Mouse (Mus musculus): ENCODE results near the gene Cd207.
"Not testable (repeated sequence)": the region's sequence is repeated elsewhere in the genome, so short reads cannot be mapped to it uniquely, and the experiment has no call there.

The Cd207 gene

GRCm38 (mm10) chr6:83696684-83697083, 19.0 kb upstream of the Cd207 start:
- no peak for DNase-seq

DNA sequence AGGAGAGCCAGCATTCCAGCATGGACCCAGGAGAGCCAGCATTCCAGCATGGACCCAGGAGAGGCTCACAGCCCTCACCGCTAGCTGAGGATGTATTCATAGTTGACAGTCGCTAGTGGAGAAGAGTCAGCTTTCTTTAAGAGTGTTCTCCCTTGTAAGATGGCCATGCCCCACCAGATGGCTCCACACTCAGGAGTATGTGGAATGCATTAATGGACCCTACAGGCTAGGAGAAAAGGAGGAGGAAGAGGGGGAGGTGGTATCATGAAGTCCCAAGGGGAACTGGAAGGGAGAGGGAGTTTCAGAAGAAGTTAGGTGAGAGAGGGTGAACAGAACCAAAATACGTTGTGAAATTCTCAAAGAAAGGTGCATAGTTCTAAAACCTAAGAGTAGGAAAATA, 18.1 kb upstream of the Cd207 start:
- DNase-seq: no peak

DNA sequence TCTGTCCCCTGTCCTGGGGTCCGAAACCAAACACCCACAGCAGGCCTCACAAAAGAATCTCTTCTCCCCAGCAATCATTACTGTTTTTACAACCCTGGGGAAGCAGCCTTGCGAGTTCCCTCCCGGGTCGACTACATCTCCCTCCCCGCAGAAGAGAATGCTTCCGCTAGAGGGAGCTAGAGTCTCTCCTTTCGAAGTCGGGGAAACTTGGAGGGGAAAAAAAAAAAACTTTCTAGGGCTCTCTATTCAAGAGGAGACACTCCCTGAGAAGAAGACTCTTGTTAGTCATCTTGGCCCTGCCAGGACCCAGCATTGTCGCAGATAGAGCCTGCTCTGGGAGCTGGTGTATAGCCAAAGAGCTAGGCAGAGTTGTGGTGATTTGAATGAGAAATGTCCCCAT, 16.2 kb upstream of the Cd207 start:
- peak; percentile 70 for DNase-seq

GRCm38 (mm10) chr6:83692962-83693361, 15.3 kb upstream of the Cd207 start:
- DNase-seq: no peak

DNA sequence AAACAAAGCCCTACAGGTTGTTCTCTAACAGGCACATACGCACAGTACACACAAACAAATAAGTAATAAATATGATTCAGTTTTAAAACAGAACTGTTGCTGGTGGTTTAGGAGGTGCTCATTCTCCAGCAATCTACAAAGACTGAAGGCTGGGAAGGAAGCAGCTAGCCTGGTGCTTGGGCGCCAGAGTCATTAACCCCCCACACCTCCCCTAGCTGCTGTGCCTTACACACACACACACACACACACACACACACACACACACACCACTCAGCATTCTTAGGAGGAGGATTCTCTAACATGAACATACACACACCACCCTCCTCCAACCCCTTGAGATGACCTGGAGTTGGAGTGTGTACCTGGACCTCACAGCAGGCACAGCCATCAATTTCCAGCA, 13.3 kb upstream of the Cd207 start:
- DNase-seq: no peak

DNA sequence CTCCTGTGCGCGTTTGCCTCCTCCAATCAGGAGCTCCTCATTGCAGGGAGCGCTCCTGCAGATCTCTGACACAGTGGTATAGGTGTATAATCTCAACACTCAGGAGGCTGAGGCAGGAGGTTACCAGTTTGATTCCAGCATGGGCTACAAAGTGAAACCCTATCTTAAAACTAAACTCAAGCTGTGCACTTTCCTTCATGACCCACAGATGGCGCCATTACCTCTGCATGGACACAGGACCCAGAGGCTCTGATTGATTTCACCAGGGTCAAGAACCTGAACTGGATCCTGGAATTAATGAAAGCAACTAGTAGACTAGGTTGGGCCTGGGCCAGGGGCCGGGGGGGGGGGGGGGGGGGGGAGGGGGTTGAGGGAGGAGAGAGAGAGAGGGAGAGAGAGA, 12.6 kb upstream of the Cd207 start:
- DNase-seq: peak; percentile 72

- DNase-seq: no peak
Measured at GRCm38 (mm10) chr6:83689374-83689773, 11.7 kb upstream of the Cd207 start.

GRCm38 (mm10) chr6:83673395-83673794, 4.3 kb downstream of the Cd207 start:
- DNase-seq: peak; percentile 82

DNA sequence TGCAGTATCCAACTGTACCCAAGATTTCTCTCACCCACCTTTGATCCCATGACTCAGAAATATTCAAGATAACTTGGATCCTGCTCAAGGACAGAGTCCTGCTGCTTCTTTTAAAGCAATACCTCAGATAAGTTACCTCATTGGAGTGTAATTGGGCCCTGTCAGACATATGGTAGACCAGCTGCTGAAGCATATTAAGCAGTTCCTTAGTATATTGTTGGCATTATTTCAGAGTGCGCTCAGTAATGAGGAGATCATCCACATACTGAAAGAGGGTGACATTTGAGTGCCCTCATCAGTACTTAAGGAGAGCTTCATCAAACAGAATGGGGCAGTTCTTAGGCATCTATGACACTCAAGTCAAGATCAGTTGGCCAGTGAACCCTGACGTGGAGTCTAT, 12.6 kb downstream of the Cd207 start:
- DNase-seq: no peak

GRCm38 (mm10) chr6:83660821-83661220, 16.8 kb downstream of the Cd207 start:
- DNase-seq: no peak

- DNase-seq: no peak
Measured at GRCm38 (mm10) chr6:83656087-83656486, 21.6 kb downstream of the Cd207 start, which contains the start of gene Clec4f. Clec4f (minus strand) TSS chr6:83656187.

- no peak for DNase-seq
Measured at GRCm38 (mm10) chr6:83646715-83647114, 30.9 kb downstream of the Cd207 start.

DNA sequence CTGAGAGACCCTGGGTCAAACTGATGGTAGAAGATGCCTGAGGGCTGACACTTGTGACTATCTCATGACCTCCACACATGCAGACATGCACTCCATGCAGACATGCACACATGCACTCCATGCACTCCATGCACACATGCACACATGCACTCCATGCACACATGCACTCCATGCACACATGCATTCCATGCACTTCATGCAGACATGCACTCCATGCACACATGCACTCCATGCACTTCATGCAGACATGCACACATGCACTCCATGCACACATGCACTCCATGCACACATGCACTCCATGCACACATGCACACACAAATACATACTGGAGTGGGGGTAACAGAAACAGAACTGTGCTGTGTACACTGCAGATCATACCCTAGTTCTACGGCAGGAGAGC, 42.3 kb downstream of the Cd207 start:
- no peak for DNase-seq

DNA sequence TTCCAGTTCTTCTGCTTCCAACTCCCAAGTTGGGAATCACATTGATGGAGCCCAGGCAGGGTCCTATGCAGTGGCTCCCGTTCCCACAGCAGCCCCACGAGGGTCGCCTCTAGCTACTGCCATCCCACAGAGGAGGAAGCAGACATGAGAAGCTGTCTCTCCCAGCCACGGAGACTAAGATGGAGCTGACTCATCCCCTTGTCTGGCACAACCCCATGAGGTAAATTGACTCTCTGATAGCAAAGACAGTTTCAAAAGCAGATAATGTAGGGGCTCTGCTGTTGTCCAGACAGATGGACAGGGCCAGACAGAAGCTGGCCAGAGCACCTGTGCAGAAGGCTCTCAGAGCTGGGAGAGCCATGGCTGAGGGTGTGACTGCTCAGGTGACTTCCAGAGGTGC, 43.0 kb downstream of the Cd207 start:
- DNase-seq: not testable (repeated sequence)

GRCm38 (mm10) chr6:83634106-83634505, 43.6 kb downstream of the Cd207 start:
- DNase-seq: not testable (repeated sequence)

DNA sequence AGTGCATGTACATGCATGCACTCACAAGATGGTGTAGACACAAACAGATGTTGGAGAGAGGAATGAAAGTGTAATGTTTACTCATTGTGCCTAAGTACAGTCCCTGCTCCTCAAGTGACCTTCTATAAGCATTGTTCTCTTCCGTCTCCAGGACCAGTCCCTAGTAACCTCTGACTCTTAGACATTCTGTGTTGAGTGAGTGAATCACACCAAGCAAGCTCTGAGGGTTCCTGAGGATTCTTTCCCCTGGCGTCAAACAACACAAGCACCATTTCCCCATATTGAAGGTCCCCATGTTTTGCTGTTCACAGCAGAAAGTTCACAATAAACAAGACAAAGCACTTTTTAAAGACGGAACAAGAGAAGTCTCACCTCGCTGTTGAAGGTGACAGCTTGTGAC, 45.8 kb downstream of the Cd207 start:
- DNase-seq: no peak

DNA sequence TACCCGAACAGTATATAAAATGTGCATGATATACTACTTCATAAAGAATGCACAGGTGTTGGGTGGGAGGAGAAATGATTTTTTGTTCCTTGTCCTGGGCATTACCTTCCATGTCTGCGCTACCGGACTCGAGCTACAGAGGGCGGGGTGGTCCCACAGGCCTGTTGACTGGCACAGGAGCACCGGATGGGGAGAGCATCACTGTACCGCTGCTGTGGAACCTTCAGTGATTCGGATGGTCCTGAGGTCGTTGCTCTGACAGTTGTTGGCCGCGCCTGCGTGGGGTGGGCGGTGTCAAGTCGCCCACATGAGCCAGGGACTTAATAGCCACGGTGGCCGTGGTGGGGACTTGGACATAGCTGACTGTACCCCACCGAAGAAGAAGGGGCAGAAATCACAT, 50.9 kb downstream of the Cd207 start:
- no peak for DNase-seq

Measured in lung, postnatal 36 days (tissue).